Mouse (Mus musculus): ENCODE measurements around the gene Cyp4f39.
"Not testable (repeated sequence)": the region's sequence is repeated elsewhere in the genome, so short reads cannot be mapped to it uniquely, and the experiment has no call there.

Gene Cyp4f39

DNA sequence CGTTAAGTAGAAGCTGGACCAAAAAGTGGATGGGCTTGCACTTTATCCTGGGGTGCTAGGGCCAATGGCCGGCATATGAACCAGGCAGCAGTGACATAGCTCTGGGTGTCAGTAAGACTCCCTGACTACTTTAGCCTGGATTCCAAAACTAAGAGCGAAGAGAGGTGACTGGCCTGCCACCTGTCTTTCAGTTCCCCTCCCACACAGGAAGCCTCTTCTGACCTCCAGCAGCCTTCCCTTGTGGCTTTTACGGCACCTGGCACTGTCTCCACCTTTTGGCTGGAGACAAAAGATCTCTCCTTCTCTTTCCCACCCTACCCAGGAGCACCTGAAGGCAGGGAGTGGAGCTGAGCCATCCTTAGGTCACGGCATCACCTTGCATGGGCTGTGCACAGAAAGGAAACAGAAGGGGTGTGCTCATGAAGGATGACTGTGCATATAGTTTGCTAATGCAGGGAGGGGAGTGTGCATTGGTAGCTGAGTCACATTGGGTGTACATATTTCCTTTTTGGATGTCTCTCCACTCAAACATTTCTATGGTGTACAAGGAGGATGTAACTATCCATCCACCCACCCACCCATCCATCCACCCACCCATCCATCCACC lies 22.5 kb downstream of the Cyp4f39 start:
- DNase-seq (ENCODE audit: low spot score): no peak

DNA sequence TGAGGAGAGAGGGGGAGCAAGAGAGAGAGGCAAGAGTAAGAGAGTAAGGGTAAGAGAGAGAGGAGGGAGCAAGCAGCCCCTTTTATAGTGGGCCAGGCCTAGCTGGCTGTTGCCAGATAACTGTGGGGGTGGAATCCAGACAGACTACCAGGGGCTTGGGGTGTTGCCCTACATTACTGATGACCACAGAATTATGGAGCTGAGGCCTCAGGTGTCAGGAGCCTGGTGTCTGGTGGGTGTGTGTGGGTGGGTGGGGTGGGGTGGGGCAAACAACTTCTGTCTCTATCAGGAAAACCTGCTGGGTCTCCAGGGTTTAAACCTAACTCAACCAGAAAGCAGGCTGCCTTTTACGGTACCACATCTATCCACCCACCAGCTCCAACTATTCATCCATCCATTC lies 24.7 kb downstream of the Cyp4f39 start:
- DNase-seq (ENCODE audit: low spot score): no peak

DNA sequence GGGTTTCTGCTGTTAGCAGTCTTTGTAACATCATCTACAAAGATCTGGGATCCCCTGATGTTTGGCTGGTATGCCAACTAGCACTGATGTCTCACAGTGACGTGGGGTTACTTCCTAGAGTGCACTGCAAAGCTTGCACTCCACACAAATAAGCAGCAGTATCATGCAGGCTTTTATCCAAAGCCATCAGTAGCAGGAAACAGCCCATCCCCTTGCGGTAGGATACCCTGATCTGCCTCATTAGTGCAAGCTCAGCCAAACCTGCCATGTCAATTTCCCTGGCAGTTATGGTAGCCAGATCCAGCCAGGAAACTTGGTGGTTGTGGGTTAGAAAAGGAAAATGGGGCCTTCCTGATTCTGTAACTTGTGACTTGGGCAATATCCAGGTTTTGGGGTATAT lies 26.2 kb downstream of the Cyp4f39 start:
- no peak for DNase-seq (ENCODE audit: low spot score)

DNA sequence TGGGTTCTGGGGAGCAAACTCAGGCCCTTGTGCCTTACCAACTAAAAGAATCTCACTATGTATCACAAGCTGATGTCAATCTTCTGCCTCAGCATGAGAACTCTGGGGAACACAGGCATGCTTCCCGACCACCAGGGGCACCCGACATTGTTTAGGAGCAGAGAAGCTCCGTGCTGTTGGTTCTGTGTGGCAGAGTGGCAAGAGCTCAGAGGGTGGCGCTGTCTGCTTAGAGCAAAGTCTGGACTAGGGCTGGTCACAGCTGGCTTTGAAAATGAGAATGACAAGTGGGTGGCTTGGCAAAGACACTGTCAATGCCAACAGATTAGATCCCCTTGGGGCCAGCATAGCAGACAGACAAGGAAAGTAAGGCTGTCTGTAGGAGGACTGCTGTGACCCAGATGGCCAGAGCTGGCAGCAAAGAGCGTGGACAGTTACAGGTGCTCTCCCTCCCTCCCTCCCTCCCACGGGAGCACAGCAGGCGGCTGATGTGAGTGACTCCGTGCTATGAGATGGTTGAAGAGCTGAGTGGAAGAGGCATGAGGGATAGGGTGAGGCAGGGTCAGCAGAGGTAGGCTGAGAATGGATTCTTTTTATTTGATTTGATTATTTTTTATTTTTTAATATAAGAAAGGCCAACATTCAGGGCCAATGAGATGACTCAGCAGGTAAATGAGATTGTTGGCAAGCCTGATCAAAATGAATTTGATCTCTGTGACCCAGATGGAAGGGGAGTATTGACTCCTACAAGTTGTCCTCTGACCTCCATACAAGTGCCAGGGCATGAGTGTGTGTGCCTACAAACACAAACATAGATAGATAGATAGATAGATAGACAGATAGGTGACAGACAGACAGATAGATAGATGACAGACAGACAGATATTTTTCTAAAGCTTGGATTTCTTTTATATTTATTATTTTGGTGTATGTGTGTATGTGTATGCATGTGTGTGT lies 27.3 kb downstream of the Cyp4f39 start:
- no peak for DNase-seq (ENCODE audit: low spot score)

DNA sequence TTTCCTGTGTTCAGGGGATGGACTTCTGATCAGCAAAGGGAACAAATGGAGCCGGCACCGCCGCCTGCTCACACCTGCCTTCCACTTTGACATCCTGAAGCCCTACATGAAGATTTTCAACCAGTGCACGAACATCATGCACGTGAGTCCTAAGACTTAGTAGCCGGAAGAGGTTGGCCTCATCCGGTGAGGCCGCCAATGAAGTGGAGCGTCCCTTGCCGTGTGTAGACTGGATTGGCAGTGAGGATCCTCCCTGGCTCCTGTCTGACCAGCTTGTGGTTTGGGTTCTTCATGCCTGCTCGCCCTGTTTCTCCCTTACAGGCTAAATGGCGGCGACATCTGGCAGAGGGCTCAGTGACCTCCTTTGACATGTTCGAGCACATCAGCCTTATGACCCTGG lies 29.2 kb downstream of the Cyp4f39 start:
- no peak for DNase-seq (ENCODE audit: low spot score)

DNA sequence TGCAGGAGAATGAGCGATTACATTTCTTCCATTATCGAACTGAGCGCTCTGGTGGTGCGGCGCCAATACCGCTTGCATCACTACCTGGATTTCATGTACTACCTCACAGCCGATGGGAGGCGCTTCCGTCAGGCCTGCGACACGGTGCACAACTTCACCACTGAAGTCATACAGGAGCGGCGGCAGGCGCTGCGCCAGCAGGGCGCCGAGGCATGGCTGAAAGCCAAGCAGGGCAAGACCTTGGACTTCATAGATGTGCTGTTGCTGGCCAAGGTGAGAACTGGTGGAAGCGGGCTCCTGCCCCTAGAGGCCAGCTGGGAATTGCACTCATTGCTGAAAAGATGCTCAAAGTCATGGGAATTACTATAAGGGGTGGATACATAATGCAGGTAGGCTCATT lies 30.7 kb downstream of the Cyp4f39 start:
- DNase-seq (ENCODE audit: low spot score): peak; percentile 46

DNA sequence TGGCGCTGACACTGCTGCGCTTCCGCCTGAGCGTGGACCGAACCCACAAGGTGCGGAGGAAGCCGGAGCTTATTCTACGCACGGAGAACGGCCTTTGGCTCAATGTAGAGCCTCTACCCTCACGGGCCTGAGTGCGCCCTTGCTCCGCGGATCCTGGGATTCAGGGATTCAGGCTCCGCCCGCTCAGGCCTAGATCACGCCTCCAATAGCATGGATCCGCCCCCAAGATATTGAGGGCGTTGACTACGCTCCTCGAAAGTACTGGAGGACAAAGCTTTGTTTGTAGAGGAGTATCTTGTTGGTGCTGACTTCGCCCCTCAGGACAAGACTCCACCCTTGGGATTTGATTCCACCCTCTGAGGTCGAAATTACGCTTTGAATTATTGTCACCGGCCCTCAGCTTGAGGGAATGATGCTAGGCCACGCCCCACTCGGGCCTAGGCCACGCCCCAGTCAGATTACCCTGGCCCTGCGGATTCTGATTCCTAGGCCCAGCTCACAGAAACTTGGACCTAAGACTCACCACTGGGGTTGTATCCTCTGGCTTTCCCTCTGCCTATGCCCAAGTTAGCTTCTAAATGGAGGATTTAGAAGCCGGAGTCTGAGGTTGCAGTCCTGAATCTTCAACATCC lies 39.9 kb downstream of the Cyp4f39 start:
- peak; percentile 3 for DNase-seq (ENCODE audit: low spot score)

DNA sequence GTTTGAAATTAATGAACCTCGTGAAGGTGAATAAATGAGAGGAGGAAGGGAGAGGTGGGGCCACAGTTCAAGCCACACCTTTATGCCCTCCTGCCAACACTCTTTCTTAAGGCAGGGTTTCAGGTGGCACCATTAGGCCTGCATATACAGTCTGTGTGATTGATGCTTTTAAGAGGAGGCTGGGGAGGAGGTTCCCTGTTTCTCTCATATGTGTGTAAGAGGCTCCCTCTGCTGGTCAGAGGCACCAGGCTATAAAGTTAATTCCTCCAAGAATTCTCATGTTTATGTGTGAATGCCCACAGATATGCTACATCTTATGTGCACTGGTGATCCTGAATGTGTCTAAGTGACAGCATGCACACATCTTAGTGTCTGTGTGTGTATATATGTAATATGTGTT lies 42.1 kb downstream of the Cyp4f39 start:
- DNase-seq (ENCODE audit: low spot score): peak; percentile 35

DNA sequence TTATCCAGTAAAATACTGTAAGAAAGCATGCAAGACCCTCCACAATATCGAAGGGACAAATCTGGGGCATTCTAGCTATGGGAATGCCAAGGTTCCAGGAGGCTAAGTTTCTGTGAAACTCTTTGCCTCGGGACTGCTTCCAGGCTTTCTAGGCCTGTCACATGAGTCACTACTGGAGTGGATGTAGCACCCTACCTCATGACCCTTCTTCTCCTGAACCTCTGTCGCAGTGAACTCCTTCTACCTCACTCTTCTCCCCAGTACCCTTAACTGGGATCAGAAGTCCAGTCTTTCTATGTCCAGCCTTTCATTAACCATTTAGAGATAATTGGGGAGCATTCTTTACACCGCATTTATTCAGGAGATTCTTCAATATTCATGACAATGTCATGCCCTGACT lies 48.0 kb downstream of the Cyp4f39 start:
- DNase-seq (ENCODE audit: low spot score): not testable (repeated sequence)

DNA sequence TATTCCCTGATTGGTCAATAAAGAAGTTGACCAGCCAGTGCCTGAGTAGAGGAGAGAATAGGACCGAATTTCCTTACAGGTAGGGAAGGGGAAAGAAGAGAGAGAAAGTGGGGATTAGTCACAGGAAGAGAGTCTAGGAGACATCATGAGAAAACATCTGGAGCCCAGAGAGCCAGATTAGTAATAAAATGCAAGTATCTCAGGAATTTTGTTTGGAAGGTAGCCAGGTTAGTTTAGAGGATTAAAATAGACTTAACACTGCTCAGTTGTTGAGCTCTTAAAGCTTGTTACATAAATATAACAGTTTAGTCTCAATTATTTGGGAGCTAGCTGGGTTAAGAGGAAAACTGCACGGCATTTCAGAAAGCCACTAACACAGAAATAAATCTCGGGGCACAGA lies 48.5 kb downstream of the Cyp4f39 start:
- DNase-seq (ENCODE audit: low spot score): no peak

DNA sequence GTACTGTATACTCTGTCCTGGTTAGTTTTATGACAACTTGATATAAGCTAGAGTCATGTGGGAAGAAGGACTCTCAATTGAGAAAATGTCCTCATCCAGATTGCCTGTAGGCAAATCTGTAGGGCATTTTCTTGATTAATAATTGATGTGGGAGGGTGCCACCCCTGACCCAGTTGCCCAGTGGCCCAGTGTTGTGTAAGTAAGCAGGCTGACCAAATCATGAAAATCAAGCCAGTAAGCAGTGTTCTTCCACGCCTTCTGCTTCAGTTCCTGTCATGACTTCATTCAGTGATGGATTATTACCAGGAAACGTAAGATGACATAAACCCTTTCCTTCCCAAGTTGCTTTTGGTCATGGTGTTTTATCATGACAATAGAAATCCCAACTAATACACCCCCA lies 50.6 kb downstream of the Cyp4f39 start:
- no peak for DNase-seq (ENCODE audit: low spot score)

DNA sequence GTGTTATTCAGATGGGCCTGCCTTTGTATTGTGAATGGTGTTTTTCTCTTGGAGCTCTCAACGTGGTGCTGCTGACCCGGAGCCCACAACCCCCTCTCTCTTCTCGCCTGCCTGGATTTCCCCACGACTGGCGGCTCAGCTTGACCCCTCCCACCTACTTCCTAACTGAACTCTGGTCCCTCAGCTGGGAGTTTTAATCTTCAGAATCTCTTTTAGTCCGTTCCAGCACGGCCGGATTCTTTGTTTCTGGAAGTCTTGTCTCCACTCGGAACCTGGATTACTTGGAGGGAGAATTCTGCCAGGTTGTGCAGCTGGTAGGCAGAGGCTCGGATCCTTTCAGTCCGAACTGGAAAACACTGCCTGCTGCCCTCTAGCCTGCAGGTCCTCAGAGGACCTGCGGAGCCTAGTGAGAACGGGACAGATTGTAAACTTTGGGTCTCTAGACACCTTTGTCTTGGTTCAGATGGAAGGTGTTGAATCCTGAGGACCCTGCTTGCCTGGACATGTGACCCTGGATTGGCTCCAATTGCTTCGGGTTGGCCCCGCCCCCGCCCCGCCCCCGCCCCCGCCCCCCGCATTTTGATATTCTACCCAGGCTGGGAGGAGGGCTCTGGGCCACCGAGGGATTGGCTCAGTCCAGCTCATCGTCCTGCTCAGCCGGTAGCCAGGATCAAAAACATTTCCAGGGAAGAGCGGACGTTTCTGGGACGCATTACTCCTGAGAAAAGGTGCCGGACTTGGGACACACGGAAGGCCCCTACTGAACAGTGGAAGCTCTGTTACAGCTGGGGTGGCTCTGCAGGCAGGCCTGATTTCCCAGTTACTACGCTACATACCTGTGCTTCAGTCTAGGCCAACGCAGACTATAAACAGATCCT lies 53.6 kb downstream of the Cyp4f39 start, which contains the start of gene Cyp4f17:
TSS of gene Cyp4f17 (plus strand) at position 200 of the 878 bp plus-strand sequence.
- DNase-seq (ENCODE audit: low spot score): no peak

DNA sequence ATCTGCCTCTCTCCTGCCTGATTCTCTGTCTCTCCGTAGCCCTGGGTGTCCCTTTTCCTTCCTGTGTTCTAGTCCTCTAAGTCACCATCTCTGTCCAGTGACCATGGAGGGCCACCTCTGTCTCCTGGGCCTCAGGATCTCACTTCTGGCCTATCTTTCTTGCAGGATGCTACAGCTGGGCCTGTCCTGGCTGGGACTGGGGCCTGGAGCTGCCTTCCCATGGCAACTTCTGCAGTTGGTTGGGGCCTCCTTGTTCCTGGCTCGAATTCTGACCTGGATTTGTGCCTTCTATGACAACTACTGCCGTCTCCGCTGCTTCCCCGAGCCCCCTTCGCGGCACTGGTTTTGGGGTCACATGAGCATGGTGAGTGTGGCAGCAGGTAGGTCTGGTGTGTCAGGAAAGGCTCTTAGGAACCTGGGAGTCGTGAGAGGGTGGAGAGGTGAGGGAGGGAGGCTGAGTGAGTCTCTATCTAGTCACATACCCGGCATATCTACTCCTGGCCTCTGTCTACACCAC lies 54.3 kb downstream of the Cyp4f39 start:
- no peak for DNase-seq (ENCODE audit: low spot score)

DNA sequence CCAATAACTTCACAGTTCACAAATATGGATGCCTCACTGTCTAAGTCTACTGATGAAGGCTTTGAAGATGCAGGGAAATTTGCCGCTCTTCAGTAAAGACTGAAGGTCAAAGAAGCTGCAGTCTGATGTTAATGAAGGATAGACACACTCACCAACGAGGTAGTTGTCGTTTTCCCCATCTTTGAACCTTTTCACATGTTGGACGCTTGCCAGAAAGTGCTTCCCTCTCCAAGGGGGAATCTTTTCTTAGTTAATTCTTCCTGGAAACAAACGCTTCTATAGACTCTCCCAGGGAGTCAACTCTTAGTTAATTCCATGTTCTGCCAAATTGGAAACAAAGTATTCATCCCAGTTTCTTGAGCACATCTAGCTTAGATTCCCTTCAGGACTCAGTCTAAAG lies 63.6 kb downstream of the Cyp4f39 start:
- DNase-seq (ENCODE audit: low spot score): no peak

DNA sequence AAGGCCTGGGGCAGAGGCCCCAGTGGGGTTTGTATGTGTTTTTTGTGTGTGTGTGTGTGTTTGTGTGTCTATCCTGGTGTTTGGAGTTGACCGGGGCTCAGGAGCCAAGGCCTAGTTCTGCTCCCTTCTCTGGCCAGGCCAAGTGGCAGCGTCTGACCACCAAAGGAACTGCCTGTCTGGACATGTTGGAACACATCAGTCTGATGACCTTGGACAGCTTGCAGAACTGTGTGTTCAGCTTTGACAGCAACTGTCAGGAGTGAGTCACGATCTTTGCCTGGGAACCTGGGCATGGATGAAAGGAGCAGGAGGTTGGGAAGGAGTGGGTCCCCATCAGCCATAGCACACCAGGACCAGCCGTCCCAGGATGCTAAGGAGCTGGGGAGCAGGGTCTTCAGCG lies 69.5 kb downstream of the Cyp4f39 start:
- DNase-seq (ENCODE audit: low spot score): no peak

DNA sequence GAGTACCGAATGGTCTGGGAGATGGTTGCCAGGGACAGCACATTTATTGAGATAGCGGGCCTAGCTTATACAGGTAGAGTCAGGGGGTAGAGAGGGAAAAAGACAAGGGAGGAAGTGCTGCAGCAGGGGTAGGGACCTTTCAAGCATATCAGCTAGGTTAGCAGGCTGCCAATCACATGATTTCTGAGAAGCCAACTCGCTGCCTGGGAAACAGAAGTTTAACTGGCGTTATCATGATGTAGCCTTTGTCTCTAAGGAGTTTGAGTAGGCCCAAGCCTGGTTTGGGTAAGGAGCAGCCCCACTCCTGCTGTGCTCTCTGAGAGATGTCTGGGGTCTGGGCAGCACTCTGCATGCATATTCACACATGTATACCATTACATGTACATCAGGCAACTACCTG lies 69.9 kb downstream of the Cyp4f39 start:
- DNase-seq (ENCODE audit: low spot score): no peak

DNA sequence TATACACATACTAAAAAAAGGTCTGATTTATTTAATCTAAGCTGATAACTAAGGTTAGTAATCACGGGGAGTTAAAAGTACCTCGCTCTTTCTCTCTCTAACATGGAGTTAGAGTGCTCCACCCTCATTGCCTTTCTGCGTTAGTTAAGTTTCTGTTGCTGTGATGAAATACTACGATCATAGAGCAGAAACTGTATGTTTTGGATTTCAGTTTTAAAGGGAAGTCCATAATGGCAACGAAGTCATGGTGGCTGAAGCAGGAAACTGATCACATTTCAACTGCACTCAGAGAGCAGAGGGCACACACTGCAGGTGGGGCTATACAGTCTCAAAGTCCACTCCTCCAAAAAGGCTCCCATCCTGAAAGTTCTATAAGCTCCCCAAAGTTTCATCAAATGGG lies 70.3 kb downstream of the Cyp4f39 start:
- no peak for DNase-seq (ENCODE audit: low spot score)

DNA sequence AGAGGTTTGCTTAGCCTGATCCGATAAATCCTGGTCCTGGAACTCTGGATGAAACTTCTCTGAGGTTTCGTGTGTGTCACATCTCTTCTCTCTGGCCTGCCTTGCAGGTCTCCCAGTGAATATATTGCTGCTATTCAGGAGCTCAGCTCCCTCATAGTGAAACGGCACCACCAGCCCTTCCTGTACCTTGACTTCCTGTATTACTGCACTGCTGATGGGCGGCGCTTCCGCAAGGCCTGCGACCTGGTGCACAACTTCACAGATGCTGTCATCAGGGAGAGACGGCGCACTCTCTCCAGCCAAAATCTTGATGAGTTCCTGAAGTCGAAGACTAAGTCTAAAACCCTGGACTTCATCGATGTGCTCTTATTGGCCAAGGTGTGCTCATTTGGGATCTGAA lies 71.4 kb downstream of the Cyp4f39 start:
- peak; percentile 27 for DNase-seq (ENCODE audit: low spot score)

DNA sequence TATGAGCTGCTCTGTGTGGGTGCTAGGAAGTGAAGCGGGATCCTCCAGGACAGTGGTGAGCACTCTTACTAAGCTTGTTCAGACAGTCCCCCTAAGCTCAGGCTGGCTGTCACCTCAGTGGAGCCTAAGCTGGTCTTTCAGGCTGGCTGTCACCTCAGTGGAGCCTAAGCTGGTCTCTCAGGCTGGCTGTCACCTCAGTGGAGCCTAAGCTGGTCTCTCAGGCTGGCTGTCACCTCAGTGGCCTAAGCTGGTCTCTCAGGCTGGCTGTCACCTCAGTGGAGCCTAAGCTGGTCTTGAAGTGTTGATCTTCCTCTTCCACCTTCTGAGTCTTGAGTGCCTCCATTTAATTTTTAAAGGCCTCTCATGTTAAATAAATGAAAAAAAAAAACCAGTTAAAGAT lies 73.8 kb downstream of the Cyp4f39 start:
- DNase-seq (ENCODE audit: low spot score): not testable (repeated sequence)

DNA sequence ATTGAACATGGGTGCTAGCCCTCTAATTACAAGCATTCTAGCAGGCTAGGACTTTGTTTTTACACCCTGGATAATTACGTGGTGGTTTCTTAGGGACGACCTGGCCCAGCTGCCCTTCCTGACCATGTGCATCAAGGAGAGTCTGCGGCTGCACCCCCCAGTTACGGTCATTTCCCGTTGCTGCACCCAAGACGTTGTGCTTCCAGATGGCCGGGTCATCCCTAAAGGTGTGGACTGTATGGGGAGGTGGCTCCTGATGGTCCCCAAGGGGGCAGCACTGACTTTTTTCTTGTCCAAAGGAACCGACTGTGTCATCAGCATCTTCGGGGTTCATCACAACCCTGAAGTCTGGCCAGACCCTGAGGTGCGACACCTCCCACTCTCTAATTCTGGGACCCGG lies 75.2 kb downstream of the Cyp4f39 start:
- DNase-seq (ENCODE audit: low spot score): no peak

DNA sequence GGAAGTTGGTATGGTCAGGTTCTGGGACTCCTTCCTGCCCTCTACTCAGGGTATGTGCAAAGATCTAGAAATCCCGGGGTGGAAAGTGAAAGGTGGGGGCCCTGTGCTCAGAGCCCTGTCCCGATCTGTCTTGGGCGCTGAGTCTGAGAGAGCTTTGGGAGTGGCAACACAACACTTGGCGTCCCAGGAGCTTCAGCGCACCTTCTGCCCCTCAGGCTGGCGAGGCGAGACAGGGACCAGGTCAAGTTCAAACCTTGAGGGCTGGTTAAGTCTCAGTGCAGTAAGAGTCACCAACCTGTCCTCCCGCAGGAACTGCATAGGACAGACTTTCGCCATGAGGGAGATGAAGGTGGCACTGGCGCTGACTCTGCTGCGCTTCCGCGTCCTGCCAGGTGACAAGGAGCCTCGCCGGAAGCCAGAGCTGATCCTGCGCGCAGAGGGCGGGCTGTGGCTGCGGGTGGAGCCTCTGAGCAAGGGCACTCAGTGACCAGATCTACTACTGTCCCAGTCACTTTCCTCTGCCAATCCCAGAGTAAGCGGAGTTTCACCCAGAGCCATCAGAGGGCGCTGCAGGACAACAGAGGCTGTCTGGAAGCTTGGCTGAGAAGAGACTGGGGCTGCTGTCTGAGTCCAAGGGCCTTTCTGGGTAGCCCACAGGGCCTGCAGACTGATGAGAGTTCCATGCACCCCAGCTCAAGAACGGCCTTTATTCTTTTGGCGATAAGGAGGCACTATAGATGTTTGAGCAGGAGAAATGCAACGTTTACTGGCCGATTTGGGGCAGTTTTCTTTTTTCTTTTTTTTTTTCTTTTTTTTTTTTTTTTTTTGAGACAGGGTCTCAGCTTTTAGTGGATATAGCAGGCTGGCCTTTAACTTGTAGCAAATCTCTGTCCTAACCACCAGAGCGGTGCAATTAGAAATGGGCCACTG lies 76.2 kb downstream of the Cyp4f39 start:
- peak; percentile 71 for DNase-seq (ENCODE audit: low spot score)

All from spleen, adult 12 weeks (tissue).